Mouse (Mus musculus) E14TG2a.4 (cell line): Measurements from ENCODE around the gene Igfals.

ENCODE experiments used
- CTCF ChIP-seq: conservative IDR thresholded peaks from 2 replicates; pipeline ENCODE4 v1.5.1; 2014; ENCODE audit warnings: low read length
- NANOG ChIP-seq: IDR thresholded peaks from 2 replicates; pipeline ENCODE4 v1.6.1; 2014; ENCODE audit warnings: borderline replicate concordance, low read length, mixed read lengths
- POU5F1 ChIP-seq: IDR thresholded peaks from 2 replicates; pipeline ENCODE4 v1.6.1; 2014; ENCODE audit warnings: low read length, borderline replicate concordance

- TF ChIP-seq CTCF (no peak), POU5F1 (no peak), NANOG (no peak)
These were observed 28.5 kb downstream of the Igfals start for GRCm38 (mm10) chr17:24894061-24894994.
